20 mouse cellular contexts compared by ENCODE assay signal in the genomic region with DNA sequence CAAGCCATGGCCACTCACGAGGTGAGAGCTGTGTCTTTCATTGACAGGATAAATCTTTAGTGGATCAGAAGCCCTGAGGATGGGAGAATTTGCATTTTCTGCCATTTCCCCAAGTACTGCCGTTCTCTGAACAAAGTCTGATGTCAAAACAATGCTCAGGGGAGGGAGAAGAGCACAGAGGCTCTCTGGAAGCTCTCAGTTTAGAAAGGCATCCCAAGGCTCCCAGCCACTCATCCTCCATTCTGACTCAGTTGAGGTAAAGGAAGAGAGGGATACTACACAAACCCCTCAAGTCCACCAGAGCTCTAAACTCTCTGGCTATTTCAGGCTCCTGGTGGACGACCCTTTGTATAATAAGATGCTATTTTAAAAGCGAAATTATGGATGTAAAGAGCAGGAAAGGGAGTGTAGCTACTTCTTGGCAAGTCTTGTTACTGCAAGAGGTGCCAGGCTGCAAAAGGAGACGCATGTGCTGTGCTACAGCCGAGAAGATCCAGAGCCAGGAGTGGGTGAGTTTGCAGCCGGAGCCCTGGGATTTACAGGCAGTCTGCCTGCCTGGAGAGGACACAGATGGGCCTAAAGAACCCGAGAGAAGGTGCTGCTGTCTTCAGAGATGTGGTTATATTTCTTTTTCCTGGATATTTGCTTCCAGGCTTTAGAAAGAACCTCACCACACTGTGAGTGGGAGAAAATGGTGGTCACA. TPM values are rescaled to one million over a fixed set of nuclear protein-coding genes. Genes with fewer than 3 reads are reported as not detected.
DNase-seq lines count a peak whose midpoint lies in the region; ATAC-seq and TF ChIP-seq lines count a peak whose summit lies in the region.
"Had no signal": no experiment of that assay in that cellular context is flagged by ENCODE, and none has a peak within 500 bp of the region (broad histone marks: within the 10 kb centered on the region; RNA-seq: fewer than 3 reads in every experiment).

No protein-coding gene starts in this region.

- DNase-seq in brain, adult 2 months (ENCODE audit: low read depth, low spot score), result peak; percentile 93
- DNase-seq in layer of hippocampus, postnatal 14 days (ENCODE audit: low spot score in 2 of 2), result peak; percentile 40 to 67
- peak; percentile 61 to 73 for DNase-seq in right cerebral cortex, adult 2 months (ENCODE audit: low spot score in 2 of 2)
- DNase-seq in retina, postnatal 1 day, result no peak
- DNase-seq in heart, adult 2 months, result no peak
- DNase-seq: adrenal gland, postnatal 14 days; cerebellum, postnatal 36 days; gastrocnemius, adult 2 months; heart, postnatal 36 days; lung, postnatal 4 days; midbrain, embryonic 14.5 days; thymus, adult 2 months had no signal

- TF ChIP-seq EP300 in heart, adult 2 months (IDR thresholded peaks at IDR 0.05; ENCODE audit: insufficient read depth, low read depth, low read length), result no peak

- no peak overlapping the region for H3K4me3 ChIP-seq in forebrain, embryonic 16.5 days (replicated peaks; ENCODE audit: low read length)
- H3K4me3 ChIP-seq in heart, embryonic 12.5 days, result no peak overlapping the region
- no peak overlapping the region for H3K4me3 ChIP-seq in heart, adult 2 months
- H3K4me3 ChIP-seq: gastrocnemius, adult 2 months; heart, embryonic 10.5 days; limb, embryonic 13.5 days; neural tube, embryonic 12.5 days had no signal

- TF ChIP-seq CTCF in heart, adult 2 months (IDR thresholded peaks at IDR 0.05), result no peak

- intact Hi-C loops in heart, adult 2 months (cut with DNase I), result no loop called here

- no peaks in the 10 kb centered on the region for H3K79me2 ChIP-seq in heart, adult 2 months (replicated peaks; ENCODE audit: control insufficient read depth, insufficient read depth, low read length)

- peak overlapping the region; percentile 58 for H3K27ac ChIP-seq in forebrain, embryonic 16.5 days (ENCODE audit: low read length)
- no peak overlapping the region for H3K27ac ChIP-seq in heart, embryonic 12.5 days (ENCODE audit: poor library complexity, severe bottlenecking)
- no peak overlapping the region for H3K27ac ChIP-seq in heart, adult 2 months
- H3K27ac ChIP-seq: gastrocnemius, adult 2 months; heart, embryonic 10.5 days; kidney, postnatal 0 days; limb, embryonic 13.5 days; neural tube, embryonic 12.5 days had no signal

- 38% methylated on average over 8 of the region's 8 CpGs for WGBS in forebrain, embryonic 16.5 days
- 61% methylated on average over 8 of the region's 8 CpGs for WGBS in heart, embryonic 12.5 days
- 61% methylated on average over 8 of the region's 8 CpGs for WGBS in heart, adult 2 months

- H3K36me3 ChIP-seq in forebrain, embryonic 16.5 days (ENCODE audit: control insufficient read depth, insufficient read depth), result no peaks in the 10 kb centered on the region
- H3K36me3 ChIP-seq in heart, embryonic 12.5 days, result no peaks in the 10 kb centered on the region
- H3K36me3 ChIP-seq in heart, adult 2 months (ENCODE audit: control insufficient read depth, insufficient read depth, low read length), result no peaks in the 10 kb centered on the region
- H3K36me3 ChIP-seq: heart, embryonic 10.5 days; limb, embryonic 13.5 days; neural tube, embryonic 12.5 days had no signal

- ATAC-seq in forebrain, embryonic 16.5 days, result peak; percentile 77
- ATAC-seq in heart, embryonic 12.5 days (ENCODE audit: insufficient number of reproducible peaks, low FRiP score), result no peak
- ATAC-seq: inflammation-experienced regulatory T-cells, adult 6 months had no signal

- H3K9me3 ChIP-seq in forebrain, embryonic 16.5 days (ENCODE audit: control insufficient read depth, low read length), result no peaks in the 10 kb centered on the region
- no peaks in the 10 kb centered on the region for H3K9me3 ChIP-seq in heart, embryonic 12.5 days (replicated peaks)
- H3K9me3 ChIP-seq: heart, embryonic 10.5 days; limb, embryonic 13.5 days; neural tube, embryonic 12.5 days had no signal

- H3K27me3 ChIP-seq in forebrain, embryonic 16.5 days (replicated peaks; ENCODE audit: control insufficient read depth, insufficient read depth, low read length), result no peaks in the 10 kb centered on the region
- peaks cover 18% of the 10 kb centered on the region; the same call in 1 of the 2 replicates for H3K27me3 ChIP-seq in heart, embryonic 12.5 days (replicated peaks)
- no peaks in the 10 kb centered on the region for H3K27me3 ChIP-seq in heart, adult 2 months (ENCODE audit: control insufficient read depth, insufficient read depth, low read length)
- H3K27me3 ChIP-seq: neural tube, embryonic 12.5 days had no signal

- TF ChIP-seq POLR2A in heart, adult 2 months (IDR thresholded peaks at IDR 0.05; ENCODE audit: insufficient read depth, low read depth, low read length), result no peak

- no peak overlapping the region for H3K4me2 ChIP-seq in forebrain, embryonic 16.5 days (ENCODE audit: low read length)
- no peak overlapping the region for H3K4me2 ChIP-seq in heart, embryonic 12.5 days
- H3K4me2 ChIP-seq: limb, embryonic 13.5 days; neural tube, embryonic 12.5 days had no signal

- peaks cover 17% of the 10 kb centered on the region for H3K4me1 ChIP-seq in forebrain, embryonic 16.5 days (replicated peaks; ENCODE audit: control insufficient read depth, insufficient read depth, low read length)
- H3K4me1 ChIP-seq in heart, embryonic 12.5 days (replicated peaks), result no peaks in the 10 kb centered on the region
- no peaks in the 10 kb centered on the region for H3K4me1 ChIP-seq in heart, adult 2 months (ENCODE audit: control insufficient read depth, insufficient read depth, low read length)
- H3K4me1 ChIP-seq: heart, embryonic 10.5 days; limb, embryonic 13.5 days; neural tube, embryonic 12.5 days had no signal

- H3K9ac ChIP-seq in forebrain, embryonic 16.5 days (replicated peaks; ENCODE audit: low read depth, low read length), result no peak overlapping the region
- no peak overlapping the region for H3K9ac ChIP-seq in heart, embryonic 12.5 days
- H3K9ac ChIP-seq in heart, adult 2 months (ENCODE audit: low read depth, low read length), result no peak overlapping the region
- H3K9ac ChIP-seq: limb, embryonic 13.5 days; neural tube, embryonic 12.5 days had no signal

RNA-seq across cellular contexts. Expression of gene Cck, which starts 11.1 kb away (rescaled TPM):
- 26.4 and 60.5 TPM in 2 replicates for polyA plus RNA-seq in forebrain, embryonic 16.5 days (2015; fragmentation: Nextera tagmentation; extraction: Ambion mirVana)
- 100 to 1,000 TPM; 541 to 561 TPM for total RNA-seq in layer of hippocampus, postnatal 14 days (2021)
- polyA plus RNA-seq in heart, embryonic 12.5 days (2016; fragmentation: Nextera tagmentation; extraction: Ambion mirVana), result 0.58 and 1.1 TPM in 2 replicates
- total RNA-seq in heart, adult 2 months (2021), result not detected
- polyA plus RNA-seq in heart, adult 2 months (2012; rRNA removed), result 0.35 and 0.47 TPM in 2 replicates
- total RNA-seq: adrenal gland, postnatal 14 days; gastrocnemius, adult 2 months; heart, postnatal 36 days; MEL had no signal
- polyA plus RNA-seq: inflammation-experienced regulatory T-cells, adult 6 months had no signal

Comparison
In these comparisons a context has a peak if more than half of its experiments do, and no peak if none do; other contexts are left out.
1. DNase-seq: peak in brain, adult 2 months (single experiment), layer of hippocampus, postnatal 14 days (2 of 2) and right cerebral cortex, adult 2 months (2 of 2); none in retina, postnatal 1 day (single experiment) and heart, adult 2 months (0 of 2).
2. RNA of gene Cck, which starts 11.1 kb away (polyA plus RNA-seq): 26.4 to 60.5 TPM in forebrain, embryonic 16.5 days; 0.58 to 1.1 TPM in heart, embryonic 12.5 days and 0.35 to 0.47 TPM in heart, adult 2 months; every median in the first group is over 10 times any median in the second.